Mouse (Mus musculus) lung, adult 2 months (tissue): ENCODE measurements around the gene 1500011B03Rik.

Source experiments
- CTCF ChIP-seq: fragments of 200-500 bp; IDR thresholded peaks from 2 replicates; pipeline ENCODE4 v1.5.1; 2011; ENCODE audit warnings: mild to moderate bottlenecking, low read length, control low read depth; ENCODE audit not compliant: insufficient read depth
- POLR2A ChIP-seq: fragments of 200-500 bp; IDR thresholded peaks from 2 replicates; pipeline ENCODE4 v1.6.1; 2011; ENCODE audit warnings: low read depth, mild to moderate bottlenecking, control low read depth, low read length, borderline replicate concordance; ENCODE audit errors: extremely low read depth

GRCm38 (mm10) chr5:114797253-114797652 lies 26.0 kb downstream of the 1500011B03Rik start:
- TF ChIP-seq CTCF (no peak), POLR2A (no peak)
